Mouse (Mus musculus) stomach, postnatal 0 days (tissue): ENCODE data around the gene Asb16.

ENCODE experiments used
- CTCF ChIP-seq: IDR thresholded peaks from 2 replicates; pipeline ENCODE4 v1.5.1; 2016; ENCODE audit warnings: antibody characterized with exemption, low read depth, mild to moderate bottlenecking, moderate library complexity
- EP300 ChIP-seq: optimal IDR thresholded peaks from 2 replicates; pipeline ENCODE3; 2016; ENCODE audit warnings: antibody characterized with exemption

- TF ChIP-seq EP300: no peak
- no peak for TF ChIP-seq CTCF
Observed at GRCm38 (mm10) chr11:102236022-102236421, 32.5 kb upstream of the Asb16 start.
